Mouse (Mus musculus): ENCODE data around the gene Tagap1.
"Not testable (repeated sequence)": the region's sequence is repeated elsewhere in the genome, so short reads cannot be mapped to it uniquely, and the experiment has no call there.

- not testable (repeated sequence) for TF ChIP-seq POLR2A (IDR thresholded peaks at IDR 0.05; ENCODE audit: low read depth, low read length); HCFC1 (IDR thresholded peaks at IDR 0.05; ENCODE audit: low read depth, low read length); GABPA (IDR thresholded peaks at IDR 0.05; ENCODE audit: insufficient replicate concordance, low read depth, low read length); CHD1 (IDR thresholded peaks at IDR 0.05; ENCODE audit: low read depth, low read length); CTCF (conservative IDR thresholded peaks at IDR 0.05 in 1 of 2, IDR thresholded peaks at IDR 0.05 in 1 of 2; ENCODE audit: low read depth in 2 of 2, low read length in 2 of 2); ELF1 (IDR thresholded peaks at IDR 0.05; ENCODE audit: low read depth, low read length); EP300 (IDR thresholded peaks at IDR 0.05; ENCODE audit: low read length); BHLHE40 (IDR thresholded peaks at IDR 0.05; ENCODE audit: low read depth, low read length); ZKSCAN1 (IDR thresholded peaks at IDR 0.05; ENCODE audit: borderline replicate concordance, low read depth, low read length)
Measured at GRCm38 (mm10) chr17:6962936-6963335, 2.0 kb upstream of the Tagap1 start.

Measured in CH12.LX (cell line).